Mouse (Mus musculus): ENCODE data around the gene Masp1. TPM values are rescaled to one million over a fixed set of nuclear protein-coding genes. Genes with fewer than 3 reads are reported as not detected.

Gene Masp1
- total RNA-seq, 2 experiments from 2014 or later = not detected

- no peak for ATAC-seq (replicated peaks; ENCODE audit: low FRiP score, poor library complexity, severe bottlenecking)
Observed at GRCm38 (mm10) chr16:23416657-23417293, 103.8 kb downstream of the Masp1 start.

- no peak for ATAC-seq (replicated peaks; ENCODE audit: low FRiP score, poor library complexity, severe bottlenecking)
Observed at GRCm38 (mm10) chr16:23416261-23416656, 104.4 kb downstream of the Masp1 start.

- ATAC-seq (replicated peaks; ENCODE audit: low FRiP score, poor library complexity, severe bottlenecking) = no peak
Observed at GRCm38 (mm10) chr16:23412930-23413329, 107.7 kb downstream of the Masp1 start.

- ATAC-seq (replicated peaks; ENCODE audit: low FRiP score, poor library complexity, severe bottlenecking) = no peak
Observed at GRCm38 (mm10) chr16:23403008-23403755, 117.4 kb downstream of the Masp1 start.

- ATAC-seq (replicated peaks; ENCODE audit: low FRiP score, poor library complexity, severe bottlenecking) = no peak
Observed at GRCm38 (mm10) chr16:23401959-23402358, 118.7 kb downstream of the Masp1 start.

- no peak for ATAC-seq (replicated peaks; ENCODE audit: low FRiP score, poor library complexity, severe bottlenecking)
Observed at GRCm38 (mm10) chr16:23401463-23401862, 119.2 kb downstream of the Masp1 start.

Other genes with a start within 250 kb of the Masp1 start
- not detected in 2 replicates for gene Rtp1, start 91.7 kb downstream of the Masp1 start, total RNA-seq (2015; ENCODE audit: low replicate concordance)
- gene Rtp1, start 91.7 kb downstream of the Masp1 start, total RNA-seq (2017; ENCODE audit: low replicate concordance) = not detected in 2 replicates
- gene Rtp4, start 524 bp downstream of the Masp1 start, total RNA-seq (2015; ENCODE audit: low replicate concordance) = 24.9 and 40.5 TPM in 2 replicates
- gene Rtp4, start 524 bp downstream of the Masp1 start, total RNA-seq (2017; ENCODE audit: low replicate concordance) = 7.9 and 8.9 TPM in 2 replicates